Mouse (Mus musculus): ENCODE results near the gene Gm37419.

Gm37419 gene

DNA sequence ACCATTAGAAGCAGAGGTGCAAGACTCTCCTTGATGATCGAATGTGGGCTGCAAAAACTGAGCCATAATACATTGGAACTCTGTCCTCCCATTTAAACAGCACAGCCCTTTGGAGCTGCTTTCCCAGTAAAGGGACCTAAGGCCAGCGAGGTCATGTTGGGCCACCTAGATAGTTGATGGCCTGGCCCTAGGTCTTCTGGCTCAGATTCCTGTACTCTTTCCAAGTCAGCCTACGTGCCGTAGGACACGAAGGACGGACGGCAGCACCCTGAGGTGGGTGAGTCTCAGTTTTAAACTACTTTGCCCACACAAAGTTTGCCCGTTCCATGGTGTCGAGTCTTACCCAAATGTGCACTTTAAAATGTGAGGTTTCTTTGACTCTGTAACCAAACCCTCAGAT lies 8.8 kb upstream of the Gm37419 start:
- no peak for DNase-seq (ENCODE audit: low read depth in 2 of 2, low spot score in 2 of 2)

DNA sequence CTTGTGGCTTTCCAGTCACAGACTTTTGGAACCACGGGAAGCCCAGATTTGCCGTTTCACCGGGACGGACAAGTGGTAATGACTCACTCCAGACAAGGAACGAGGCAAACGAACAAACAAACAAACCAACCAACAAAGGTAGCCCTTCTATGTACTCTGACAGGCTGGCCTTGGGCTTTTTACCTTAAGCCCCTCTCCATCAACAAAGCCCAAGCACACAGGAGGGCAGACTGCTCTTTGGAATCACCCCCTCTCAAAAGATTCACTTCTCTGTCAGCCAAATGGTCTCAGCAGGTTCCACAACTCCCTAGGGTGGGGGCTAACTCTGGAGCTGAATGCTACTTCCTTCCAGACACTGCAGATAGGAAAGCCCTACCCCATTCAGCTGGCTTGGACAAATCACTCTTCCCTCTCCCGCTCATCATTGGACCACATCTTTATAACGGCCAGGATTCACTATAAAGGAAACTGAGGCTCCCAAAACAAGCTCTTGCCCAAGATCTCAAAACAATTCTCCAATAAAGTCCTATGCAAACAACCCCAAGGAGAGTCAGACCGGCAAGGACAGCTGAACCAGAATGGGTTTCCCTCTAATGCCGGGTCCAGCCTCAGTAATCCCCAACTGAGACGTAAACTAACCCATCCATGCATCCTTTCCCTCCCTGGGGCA lies 7.9 kb upstream of the Gm37419 start:
- no peak for DNase-seq (ENCODE audit: low read depth in 2 of 2, low spot score in 2 of 2)

DNA sequence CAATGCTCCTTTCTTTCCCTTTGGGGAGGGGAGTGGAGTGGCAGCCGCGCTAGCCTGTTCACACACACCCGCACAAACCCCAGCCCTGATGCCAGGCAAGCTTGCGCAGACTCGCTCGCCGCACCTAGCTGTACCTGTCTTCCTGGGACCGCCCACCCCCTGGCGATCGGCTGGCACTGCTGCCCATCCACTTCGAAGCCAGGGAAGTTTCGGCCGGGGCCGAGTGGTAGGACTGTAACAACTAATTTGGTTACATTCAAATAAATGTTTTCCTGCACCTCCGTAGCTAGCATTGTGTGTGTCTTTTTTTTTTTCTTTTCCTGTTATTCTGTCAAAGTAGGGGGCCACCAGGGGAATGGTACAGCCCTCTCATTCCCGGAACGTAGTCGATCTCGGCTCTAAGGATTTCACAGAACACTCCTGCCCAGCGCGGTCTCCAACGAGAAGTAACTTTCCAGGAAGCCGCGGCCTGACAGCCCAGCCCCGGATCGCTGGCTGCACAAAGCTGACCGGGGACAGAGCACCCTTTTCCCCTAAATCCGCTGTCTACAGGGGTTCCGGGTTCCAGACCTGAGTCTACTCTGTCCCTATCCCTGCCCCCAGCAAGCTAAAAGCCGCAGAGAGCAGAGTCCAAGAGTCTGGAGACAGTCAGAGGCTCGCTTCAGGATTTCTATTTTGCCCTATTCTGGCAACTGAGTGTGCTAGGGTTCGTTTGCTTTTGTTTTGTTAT lies 7.1 kb upstream of the Gm37419 start:
- no peak for DNase-seq (ENCODE audit: low read depth in 2 of 2, low spot score in 2 of 2)

DNA sequence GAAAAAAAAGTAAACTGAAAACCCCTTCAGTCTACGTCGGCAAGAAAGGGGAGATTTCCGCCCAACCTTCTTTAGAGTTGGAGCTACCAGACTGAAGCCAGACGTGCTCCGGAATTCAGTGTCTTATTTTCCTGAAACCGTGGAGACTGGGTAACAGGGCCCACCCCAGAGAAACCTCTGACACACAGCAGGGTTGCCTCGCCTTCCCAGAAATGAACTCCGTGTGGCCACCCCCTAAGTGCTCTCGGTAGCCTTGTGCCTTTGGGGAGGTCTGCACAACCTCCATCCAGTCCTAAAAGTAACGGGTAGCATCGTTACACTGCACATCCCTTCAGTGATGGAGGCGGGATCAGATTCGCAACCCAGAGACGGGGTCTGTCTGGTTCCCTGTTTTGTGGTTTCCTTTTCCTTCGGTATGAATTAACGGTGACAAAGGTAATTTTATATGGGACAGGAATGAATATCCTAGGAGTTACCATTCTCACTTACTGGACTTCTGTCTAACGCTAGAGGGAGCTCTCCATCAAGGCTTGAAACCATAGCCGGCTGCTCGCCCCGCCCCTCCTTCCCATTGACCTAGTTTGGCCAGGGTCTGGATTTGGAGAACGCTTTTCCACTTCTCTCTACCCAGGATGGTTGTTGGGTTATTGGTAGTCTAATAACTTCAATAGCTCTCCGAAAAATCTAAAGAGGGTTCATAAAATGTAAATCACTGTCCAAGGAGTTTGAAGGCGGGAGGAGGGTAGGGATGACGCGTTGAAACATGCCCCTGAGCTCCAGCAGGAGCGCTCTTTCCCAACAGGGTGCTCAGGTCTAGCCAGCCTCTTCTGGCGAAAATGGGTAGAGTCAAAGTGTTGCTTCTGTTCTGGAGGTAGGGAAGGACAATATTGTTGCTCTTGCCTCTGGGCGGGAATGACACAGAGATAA lies 6.1 kb upstream of the Gm37419 start:
- peak; percentile 57 to 70 for DNase-seq (ENCODE audit: low read depth in 2 of 2, low spot score in 2 of 2)

DNA sequence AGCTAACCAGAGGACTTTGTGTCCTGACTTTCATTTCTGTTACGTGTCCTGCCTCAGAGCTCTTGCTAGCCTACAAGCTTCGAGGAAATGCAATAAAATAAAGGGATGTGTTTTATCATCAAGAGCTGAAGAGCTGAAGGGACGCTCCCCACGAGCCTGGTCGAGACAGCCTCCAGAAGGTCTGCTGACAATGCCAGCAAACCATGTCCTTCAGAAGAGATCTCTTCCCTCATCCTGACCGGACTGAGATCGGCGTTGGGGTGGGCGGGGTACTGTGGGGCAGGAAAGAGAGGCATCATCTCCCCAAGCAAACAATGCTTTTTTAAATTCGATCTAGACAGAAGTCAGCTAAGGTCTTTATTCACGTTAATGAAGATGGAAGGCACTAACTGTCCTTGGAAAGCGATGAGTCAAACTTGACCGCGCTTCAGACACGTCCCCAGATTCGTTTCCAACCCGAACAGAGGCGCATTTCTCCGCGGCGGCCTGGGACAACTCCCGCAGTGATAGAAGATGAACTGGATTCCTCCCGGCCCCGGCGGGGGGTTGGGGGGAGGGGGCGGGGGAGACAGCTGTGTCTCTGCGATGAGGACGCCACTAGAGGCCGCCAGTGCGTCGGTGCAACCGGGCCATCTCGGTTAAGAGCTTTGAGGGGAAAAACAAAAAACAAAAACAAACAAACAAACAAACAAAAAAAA lies 5.2 kb upstream of the Gm37419 start:
- peak; percentile 41 to 59 for DNase-seq (ENCODE audit: low read depth in 2 of 2, low spot score in 2 of 2)

DNA sequence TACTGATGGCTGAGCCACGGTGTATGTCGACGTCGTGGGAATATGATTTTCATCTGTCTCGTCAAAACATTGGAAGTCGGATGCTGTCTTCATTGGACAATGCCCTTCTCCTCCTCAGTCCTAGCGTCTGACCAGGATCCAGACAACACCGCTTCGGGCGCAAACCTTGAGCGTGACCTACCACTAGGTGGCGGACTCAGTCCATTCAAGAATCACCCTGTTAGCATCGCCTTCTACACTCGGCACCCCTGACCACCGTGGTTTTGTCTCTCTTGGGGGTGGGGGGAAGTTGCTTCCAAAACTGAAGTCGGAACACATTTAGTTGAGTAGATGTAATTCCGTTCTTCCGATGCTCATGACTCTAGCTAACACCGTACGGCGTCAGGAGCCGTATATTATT lies 4.1 kb upstream of the Gm37419 start:
- DNase-seq (ENCODE audit: low read depth in 2 of 2, low spot score in 2 of 2) = peak; percentile 79 to 84

DNA sequence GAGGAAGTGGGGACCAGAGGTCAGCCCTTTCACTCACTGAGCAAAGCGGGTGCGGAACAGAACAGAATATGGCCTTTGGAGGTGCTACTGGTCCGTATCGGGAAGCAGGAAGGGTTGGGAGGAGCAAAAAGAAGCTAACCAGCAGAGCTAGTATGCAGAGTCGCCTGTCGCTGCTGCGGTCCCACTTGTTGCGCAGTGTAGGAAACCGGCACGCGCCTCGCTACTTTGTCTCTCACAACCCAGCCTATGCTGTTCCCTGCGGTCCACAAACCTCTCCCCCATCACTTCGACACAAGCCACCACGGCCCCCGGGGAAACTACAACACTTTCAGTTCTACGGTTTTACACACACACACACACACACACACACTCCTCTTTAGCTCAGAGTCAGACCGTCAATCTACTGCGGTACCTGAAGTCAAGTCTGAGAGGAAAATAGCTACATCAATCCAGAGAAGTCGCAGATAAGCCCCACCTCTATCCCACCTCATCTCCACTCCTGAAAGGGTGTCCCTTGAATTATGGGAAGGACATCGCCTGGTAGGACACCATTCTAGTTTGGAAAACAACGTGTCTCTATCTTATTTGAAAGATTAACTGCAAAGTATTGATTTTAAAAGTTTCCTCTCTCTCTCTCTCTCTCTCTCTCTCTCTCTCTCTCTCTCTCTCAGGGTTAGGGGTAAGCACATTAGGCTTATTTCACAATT lies 3.4 kb upstream of the Gm37419 start:
- peak; percentile 74 to 76 for DNase-seq (ENCODE audit: low read depth in 2 of 2, low spot score in 2 of 2)

DNA sequence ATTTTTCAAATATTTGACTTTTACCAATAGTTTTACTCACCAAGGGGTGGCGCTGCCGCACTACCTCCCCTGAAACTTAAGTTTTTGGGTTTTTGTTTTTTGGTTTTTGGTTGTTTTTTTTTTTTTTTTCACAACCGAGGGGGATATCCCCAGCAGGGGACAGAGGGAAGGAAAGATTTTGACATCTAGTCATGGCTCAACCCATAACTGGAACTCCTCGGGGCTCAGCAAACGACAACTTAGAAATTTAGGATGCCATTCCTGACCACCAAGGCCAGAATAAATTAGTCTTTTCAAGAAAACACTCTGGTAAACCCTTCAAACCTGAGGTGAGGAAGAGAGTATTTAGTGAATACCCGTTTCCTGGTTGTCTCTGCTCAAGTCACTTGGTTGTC lies 2.8 kb upstream of the Gm37419 start:
- peak; percentile 51 to 62 for DNase-seq (ENCODE audit: low read depth in 2 of 2, low spot score in 2 of 2)

DNA sequence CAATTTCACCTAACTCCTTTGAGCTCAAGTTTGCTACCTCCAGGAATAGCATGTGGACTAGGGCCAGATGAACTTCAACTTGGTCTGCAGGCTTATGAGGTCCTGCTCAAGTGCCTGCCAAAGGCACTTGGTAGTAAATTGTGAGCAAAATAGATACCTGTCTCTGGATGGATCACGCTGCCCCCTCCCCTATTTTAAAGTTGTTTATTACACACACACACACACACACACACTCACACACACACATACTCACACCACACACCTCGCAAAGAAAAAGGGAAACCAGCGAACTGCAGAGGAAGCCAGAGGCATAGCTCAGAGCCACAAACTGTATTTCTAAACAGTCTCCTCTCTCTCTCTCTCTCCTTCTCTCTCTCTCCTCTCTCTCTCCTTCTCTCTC lies 2.1 kb upstream of the Gm37419 start:
- no peak for DNase-seq (ENCODE audit: low read depth in 2 of 2, low spot score in 2 of 2)

DNA sequence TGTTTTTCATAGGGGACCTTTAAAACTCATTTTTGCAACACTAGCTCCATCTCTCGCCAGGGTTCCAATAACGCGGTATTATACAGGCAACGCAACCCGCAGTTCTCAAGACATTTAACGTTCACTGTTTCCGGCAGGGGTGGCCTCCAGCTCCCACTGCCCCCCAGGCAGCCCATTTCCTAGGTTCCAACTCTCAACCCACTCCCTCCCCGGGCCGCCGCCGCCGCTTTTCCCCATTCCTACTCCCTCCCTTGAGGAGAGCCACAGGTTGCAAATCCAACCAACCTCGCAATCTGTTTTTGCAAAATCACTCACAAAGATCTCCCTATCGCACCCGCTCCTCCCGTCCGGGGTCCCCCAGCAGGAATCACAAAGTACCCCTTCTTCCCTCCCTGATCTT lies 1.4 kb upstream of the Gm37419 start:
- DNase-seq (ENCODE audit: low read depth in 2 of 2, low spot score in 2 of 2) = no peak

DNA sequence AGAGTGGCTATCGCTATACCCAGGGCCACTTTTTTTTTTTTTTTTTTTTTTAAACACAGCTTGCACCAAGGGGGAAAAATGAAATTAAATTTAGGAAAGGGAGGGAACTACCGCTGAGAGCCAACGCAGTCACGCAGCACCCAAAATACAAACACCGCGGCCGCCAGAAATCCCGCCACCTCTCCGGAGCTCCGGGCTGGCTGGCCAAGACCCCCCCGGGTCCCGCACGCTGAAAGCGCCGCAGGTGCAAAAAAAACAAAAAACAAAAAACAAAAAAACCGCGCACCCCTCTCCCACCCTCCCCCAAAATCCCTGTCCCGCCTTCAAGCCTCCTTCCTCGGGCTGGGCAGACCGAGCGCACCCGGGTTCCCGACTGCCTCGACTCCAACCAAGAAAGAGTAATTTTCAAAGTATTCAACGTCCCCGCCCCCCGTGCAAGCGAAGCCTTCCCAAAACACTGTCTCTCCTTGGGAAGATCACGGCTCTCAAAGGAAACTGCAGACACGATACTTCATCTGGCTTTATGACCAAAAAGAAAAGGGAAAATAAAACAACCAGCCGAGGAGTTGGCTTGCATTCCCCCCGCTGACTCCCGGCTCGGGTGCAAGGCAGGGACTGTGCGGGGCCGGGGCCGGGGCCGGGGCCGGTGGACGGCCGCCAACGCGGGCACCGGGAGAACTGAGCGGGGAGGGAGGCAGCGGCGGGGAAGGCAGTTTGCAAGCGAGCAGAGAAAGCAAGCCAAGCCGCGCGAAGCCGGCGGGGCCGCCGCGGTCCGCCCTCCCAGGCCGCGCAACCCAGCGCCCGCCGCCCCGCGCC lies 733 bp upstream of the Gm37419 start:
- peak; percentile 46 to 47 for DNase-seq (ENCODE audit: low read depth in 2 of 2, low spot score in 2 of 2)

DNA sequence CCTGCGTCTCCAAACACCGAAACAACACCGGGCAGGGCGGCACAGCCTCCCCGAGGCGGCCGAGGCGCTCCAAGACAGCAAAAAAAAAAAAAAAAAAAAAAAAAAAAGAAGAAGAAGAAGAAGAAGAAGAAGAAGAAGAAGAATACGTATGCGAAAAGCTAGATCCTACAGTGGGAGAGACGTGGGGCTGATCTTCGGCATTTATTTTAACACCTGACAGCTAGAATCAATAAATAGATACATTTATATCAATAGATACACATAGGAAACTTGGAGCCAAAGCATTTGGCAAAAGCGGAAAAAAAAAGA lies 171 bp upstream of the Gm37419 start:
- no peak for DNase-seq (ENCODE audit: low read depth in 2 of 2, low spot score in 2 of 2)

DNA sequence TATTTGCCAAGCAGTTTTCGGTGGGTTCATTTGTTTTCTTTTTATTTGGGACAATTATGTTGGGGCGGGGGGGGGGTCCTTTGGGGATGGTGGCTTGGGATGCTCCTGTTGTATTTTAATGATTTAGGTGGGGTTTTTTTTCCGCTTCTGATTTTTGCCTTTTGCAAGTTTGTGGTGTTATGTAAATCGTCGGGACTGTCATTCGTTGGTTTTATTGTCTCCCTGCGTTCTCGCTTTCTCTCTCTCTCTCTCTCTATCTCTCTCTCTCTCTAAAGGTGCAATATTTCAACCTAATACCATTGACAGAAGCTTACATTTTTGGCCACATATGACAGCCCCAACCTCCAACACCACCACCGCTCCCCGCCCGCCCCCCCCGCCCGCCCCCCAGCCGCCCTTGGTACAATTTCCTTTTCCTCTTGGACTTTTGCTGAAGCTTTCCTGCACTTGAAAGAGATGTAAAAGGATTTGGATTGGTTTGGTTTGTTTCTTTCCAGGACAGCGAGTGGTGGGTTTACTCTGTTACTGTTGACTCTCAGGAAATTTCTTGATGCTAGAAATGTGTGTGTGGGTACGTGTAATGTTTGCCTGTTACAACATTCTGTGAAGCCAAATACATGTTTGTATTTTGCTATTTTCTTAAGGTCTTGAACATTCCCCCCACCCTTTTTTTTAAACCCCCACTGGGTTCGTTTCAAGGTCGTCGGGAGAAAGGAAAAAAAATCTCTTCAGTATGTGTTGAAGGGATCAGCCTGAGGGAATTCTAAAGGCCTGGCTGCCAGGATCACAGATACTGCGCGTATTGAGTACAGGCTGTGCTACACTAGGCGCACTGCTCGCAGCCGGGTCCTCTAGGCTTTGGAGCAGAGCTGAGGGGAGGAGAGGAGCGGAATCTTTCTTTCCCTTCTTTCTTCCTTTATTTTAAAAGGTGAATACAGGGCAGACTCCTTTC lies 1.2 kb downstream of the Gm37419 start:
- DNase-seq (ENCODE audit: low read depth in 2 of 2, low spot score in 2 of 2) = no peak

DNA sequence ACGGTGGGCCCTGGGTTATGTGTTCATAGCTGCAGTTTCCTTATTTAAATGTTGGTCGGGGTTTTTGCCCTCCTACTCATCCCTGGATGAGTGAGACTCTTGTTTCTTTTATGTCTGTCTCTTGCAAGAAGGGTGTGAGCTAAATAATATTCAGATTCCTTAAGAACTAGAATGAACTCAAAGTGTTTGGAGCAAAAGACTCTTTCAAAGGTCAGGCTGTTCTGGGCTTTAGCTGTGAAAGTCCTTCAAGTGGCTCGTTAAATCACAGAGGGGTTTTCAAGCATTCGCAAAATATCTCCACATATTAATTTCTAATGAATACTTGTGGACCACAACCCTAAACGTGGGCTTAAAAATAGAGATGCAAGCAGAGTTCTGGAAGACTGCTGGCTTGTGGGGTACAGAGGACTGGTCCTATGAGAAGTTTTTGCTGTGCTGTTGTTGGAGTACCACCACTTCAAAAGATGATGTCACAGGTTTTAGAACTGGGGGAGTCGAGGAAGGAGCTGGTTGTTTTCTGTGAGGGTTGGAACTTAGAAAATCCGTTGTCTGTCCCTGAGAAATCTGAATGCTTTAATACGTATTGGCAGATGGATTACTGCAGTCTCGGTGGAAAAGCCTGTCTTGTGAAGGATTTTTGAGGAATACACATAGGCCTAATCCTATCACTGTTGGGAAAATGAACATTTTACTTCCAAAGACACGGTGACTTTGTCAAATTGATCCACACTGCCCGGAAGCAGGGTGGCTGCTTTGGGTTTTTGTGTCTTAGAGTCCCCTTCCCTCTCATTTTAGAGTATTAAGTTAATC lies 2.1 kb downstream of the Gm37419 start:
- no peak for DNase-seq (ENCODE audit: low read depth in 2 of 2, low spot score in 2 of 2)

DNA sequence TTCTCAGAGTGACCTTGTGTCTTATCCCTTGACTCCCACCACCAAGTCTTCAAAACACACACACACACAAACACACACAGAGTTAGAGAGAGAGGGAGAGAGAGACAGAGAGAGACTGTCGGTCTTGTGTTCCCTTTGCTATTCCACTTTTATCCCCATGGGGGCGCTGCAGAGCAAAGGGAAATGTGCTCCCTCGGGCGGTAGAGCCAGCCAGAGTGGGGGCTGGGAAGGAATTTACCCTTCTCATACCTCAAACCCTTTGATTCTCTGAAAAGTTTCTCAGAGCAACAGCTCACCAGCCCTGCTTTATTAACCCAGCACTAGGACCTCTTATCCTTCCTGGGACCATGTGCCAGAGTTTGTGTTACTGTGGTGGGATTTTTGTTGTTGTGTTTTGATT lies 2.9 kb downstream of the Gm37419 start:
- peak; percentile 92 to 96 for DNase-seq (ENCODE audit: low read depth in 2 of 2, low spot score in 2 of 2)

DNA sequence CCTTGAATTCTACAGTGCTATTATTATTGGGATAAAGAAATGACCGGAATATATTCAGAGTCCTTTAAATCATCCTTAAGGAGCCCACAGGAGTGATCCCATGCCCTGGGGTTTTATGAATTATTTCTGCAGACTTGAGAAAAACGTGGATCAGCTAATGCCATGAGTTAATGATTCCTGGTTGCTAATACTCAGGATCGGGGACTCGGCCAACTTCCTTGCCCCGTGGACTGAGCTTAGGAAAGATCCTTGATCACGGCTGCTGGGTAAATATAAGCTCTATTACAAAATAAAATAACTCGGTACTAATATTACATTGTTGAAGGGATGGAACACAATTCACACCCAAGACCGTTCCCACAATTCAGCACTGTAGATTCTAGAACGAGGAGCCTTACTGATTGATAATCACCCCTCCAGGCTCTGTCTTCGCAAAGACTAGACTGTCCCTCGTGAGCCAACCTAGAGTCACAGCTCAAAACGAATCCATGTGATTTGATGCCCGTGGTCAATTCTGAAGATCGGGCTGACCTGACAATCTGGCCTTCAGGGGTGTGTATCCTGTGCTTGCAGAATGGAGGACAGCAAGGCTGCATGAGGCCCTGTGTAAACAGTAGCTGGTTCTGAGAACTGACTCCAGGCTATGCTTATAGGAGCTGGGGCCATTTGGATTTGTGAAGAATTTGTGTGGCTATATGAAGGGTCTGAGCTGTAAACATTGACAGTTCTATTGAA lies 3.7 kb downstream of the Gm37419 start:
- no peak for DNase-seq (ENCODE audit: low read depth in 2 of 2, low spot score in 2 of 2)

All from CD8-positive naive resting alpha-beta T cell, adult 2 months (primary cell).